Mouse (Mus musculus): ENCODE data around the gene Mast4.

Gene Mast4

GRCm38 (mm10) chr13:102852865-102853264, 481.4 kb downstream of the Mast4 start:
- DNase-seq: no peak

DNA sequence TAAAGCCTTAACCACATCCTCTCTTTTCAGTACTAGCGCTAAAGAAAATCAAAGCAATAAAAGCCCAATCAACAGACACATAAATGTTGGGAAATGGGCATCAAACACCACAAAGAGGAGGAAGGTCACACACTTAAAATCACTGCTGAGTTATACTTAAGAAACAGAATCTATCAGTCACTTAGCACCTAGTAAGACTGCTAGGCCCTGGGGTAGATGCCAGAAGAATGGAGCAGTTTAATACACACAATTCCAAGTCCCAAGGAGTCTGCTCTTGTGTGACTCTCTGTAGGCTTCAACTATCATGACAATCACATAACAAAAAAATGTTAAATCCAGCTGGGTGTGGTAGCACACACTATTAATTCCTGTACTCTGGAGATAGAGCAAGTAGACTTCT, 483.0 kb downstream of the Mast4 start:
- DNase-seq: no peak

DNA sequence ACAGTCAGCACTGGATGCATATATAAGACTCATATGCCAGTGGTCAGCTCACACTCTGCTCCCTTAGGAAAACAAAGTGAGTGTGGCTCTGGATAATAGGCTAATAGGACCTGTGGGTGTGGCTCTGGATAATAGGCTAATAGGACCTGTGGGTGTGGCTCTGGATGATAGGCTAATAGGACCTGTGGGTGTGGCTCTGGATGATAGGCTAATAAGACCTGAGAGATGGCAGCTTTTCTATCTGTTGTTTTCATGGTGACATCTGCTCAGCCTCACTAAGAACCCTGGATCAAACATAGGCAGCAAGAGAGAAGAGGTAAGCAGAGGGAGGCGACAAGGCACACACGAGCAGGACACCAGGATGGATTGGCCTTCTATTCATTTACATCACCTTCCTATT, 483.7 kb downstream of the Mast4 start:
- no peak for DNase-seq

DNA sequence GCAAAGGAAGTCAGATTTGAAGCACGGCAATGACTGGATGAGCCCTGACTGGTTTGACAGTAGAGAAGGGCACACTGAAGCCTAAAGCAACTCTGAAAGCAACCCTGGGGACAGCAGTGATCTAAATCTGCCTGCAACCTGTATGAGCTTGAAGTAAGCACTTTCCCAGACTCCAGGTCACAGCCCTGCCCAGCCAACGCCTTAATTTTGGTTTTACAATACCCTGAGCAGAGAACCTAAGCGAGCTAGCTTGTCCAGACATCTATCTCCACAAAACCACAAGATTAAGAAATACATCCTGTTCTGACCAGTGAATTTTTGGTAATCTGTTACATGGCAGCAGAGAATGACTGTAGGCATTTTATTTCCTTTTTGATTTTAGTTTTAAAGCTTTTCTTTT, 485.2 kb downstream of the Mast4 start:
- no peak for DNase-seq

- no peak for DNase-seq
Measured at GRCm38 (mm10) chr13:102846473-102846872, 487.8 kb downstream of the Mast4 start.

GRCm38 (mm10) chr13:102842715-102843114, 491.6 kb downstream of the Mast4 start:
- no peak for DNase-seq

- no peak for DNase-seq
Measured at GRCm38 (mm10) chr13:102842237-102842636, 492.1 kb downstream of the Mast4 start.

GRCm38 (mm10) chr13:102839741-102840482, 494.4 kb downstream of the Mast4 start:
- no peak for DNase-seq

GRCm38 (mm10) chr13:102837427-102837826, 496.9 kb downstream of the Mast4 start:
- DNase-seq: no peak

- DNase-seq: no peak
Measured at GRCm38 (mm10) chr13:102835336-102835735, 499.0 kb downstream of the Mast4 start.

GRCm38 (mm10) chr13:102818287-102818686, 516.0 kb downstream of the Mast4 start:
- DNase-seq: no peak

- DNase-seq: no peak
Measured at GRCm38 (mm10) chr13:102816689-102817088, 517.6 kb downstream of the Mast4 start.

GRCm38 (mm10) chr13:102815158-102815557, 519.1 kb downstream of the Mast4 start:
- DNase-seq: no peak

- DNase-seq: peak; percentile 20
Measured at GRCm38 (mm10) chr13:102811129-102811832, 523.0 kb downstream of the Mast4 start.

GRCm38 (mm10) chr13:102806652-102807051, 527.6 kb downstream of the Mast4 start:
- DNase-seq: peak; percentile 16

DNA sequence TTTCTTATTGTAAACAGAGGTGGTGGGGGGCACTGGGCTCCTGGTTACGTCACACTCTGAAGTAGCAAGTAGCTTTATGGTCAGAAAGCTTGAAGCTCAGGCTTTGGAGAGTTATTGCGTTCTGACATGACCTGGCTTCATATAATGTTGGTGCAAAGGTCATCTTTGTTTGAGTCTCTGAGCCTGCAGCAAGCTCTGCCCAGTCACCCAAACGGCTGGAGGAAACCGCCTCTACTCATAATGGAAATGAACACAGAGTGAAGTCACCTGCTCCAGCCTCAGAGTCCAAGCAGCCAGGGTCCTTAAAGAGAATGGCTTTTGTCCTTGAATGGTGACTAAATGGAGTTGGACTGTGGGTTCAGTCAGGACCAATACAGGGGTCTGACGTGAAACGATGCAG, 529.1 kb downstream of the Mast4 start:
- DNase-seq: no peak

DNA sequence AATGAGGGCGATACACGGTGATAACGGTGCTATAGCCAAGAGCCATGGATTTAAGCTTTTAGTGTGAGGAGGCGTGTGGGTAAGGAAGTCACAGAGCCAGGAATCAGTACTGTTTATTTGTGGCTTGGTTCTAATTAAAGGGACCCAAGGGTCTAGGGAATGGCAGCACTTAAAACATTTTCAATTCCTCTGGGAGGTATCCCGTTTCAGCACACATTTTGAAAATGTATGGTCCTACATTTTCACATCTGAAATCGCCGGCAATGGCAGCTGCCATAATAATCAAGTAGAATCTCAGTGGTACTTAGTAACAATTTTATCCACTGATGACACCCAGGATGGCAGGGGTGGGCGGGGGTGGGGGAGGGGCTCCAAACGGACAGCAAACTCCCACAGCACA, 531.1 kb downstream of the Mast4 start:
- DNase-seq: no peak

GRCm38 (mm10) chr13:102792157-102792556, 542.1 kb downstream of the Mast4 start:
- no peak for DNase-seq

DNA sequence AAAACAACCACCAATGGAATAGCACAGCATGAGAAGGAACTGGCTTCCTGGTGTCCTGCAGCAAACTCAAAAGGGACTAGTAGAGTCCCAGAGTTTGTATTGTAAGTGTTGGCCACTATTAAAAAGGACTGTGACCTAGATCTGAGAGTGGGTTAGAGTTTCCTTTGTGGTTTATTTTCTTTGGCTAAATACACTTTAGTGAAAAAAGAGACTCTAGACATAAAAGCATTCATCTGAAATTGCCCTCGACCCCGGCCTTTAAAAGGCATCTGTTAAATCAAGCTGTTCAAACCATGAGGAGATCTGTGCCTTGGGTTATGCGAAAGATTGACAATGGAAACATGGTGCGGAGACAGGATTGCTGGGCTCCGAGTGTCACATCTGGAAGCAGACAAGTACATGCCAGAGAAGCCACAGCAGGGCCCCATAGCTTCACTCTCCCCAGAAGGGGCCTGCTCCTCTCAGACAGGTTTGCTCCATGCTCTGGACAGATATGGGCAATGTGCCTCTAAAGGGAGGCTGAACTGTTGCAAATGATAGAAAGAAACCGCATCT, 543.6 kb downstream of the Mast4 start:
- no peak for DNase-seq

DNA sequence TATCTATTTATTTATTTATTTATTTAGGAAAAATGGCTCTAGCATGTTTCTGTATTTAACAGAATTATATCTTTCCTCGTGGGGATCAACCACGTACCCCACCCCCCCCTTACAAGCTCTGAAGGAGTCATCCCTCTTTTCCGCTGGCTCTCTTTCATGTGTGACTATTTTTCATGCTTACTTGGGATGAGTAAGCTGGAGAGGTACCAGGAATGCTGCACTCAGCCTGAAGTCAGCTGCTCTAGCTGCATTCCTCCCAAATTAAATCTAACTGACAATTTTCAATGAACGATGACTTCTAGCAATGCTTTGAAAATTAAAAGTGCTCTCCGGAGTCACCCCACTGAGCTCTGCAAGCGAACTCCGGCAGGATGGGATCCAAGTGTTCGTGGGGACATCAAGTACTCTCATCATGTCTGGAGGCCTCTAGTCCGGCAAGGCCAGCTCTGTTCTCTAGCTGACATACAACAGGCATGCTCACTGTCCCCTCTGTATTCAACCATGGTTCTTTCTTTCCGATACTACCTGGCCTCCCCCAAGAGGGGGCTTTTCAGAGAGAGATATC, 547.5 kb downstream of the Mast4 start:
- no peak for DNase-seq

- DNase-seq: no peak
Measured at GRCm38 (mm10) chr13:102783531-102784310, 550.6 kb downstream of the Mast4 start.

- DNase-seq: no peak
Measured at GRCm38 (mm10) chr13:102779275-102779674, 555.0 kb downstream of the Mast4 start.

DNA sequence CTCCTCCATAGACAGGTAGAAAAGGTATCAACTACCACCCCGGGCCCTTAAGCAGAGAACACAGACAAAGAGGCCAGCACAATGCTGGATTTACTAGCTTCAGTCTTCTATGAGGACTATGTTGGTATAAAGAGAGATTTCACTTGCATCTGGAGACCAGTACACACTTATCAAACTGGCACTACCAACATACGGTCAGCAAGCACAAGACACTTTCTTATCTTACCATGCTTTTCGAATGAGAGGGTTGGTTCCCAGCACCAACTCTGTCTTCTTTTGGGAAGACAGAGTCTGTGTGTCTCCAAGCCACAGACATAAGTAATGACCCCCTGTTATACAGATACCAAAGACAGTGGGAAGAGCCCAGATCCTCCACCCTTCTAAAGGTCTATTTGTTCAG, 555.4 kb downstream of the Mast4 start:
- no peak for DNase-seq

All from right cerebral cortex, postnatal 14 days (tissue).